Mouse (Mus musculus) heart, embryonic 16.5 days (tissue): ENCODE data around the gene Aatk. TPM values are rescaled to one million over a fixed set of nuclear protein-coding genes. Genes with fewer than 3 reads are reported as not detected.

Experiments used
- ATAC-seq: fragments of 200-750 bp; cut with Nextera tagmentation; replicated peaks from 2 replicates; pipeline ENCODE4 v1.8.0; 2017; ENCODE audit warnings: moderate number of reproducible peaks; ENCODE audit not compliant: insufficient read depth, low FRiP score; ENCODE audit errors: extremely low read depth
- H3K27ac ChIP-seq: fragments of 300-500 bp; sonication (generic); 2 replicates; pipeline ENCODE4 v1.5.1; 2014; ENCODE audit warnings: mild to moderate bottlenecking, low read length, control low read depth, moderate library complexity
- H3K27me3 ChIP-seq: fragments of 300-500 bp; sonication (generic); 2 replicates; pipeline ENCODE4 v1.6.1; 2014; ENCODE audit warnings: low read length, mixed read lengths; ENCODE audit not compliant: control insufficient read depth, insufficient read depth
- H3K36me3 ChIP-seq: fragments of 300-500 bp; sonication (generic); 2 replicates; pipeline ENCODE4 v1.6.1; 2014; ENCODE audit not compliant: control insufficient read depth, insufficient read depth
- H3K4me1 ChIP-seq: fragments of 300-500 bp; sonication (generic); 2 replicates; pipeline ENCODE4 v1.6.1; 2014; ENCODE audit warnings: low read length, mixed read lengths; ENCODE audit not compliant: control insufficient read depth, insufficient read depth
- H3K4me2 ChIP-seq: fragments of 300-500 bp; sonication (generic); 2 replicates; pipeline ENCODE4 v1.6.1; 2014; ENCODE audit warnings: low read depth, mild to moderate bottlenecking, control low read depth, low read length
- H3K4me3 ChIP-seq: fragments of 300-500 bp; sonication (generic); 2 replicates; pipeline ENCODE4 v1.5.1; 2014; ENCODE audit warnings: mild to moderate bottlenecking, control low read depth, low read length
- H3K9ac ChIP-seq: fragments of 300-500 bp; sonication (generic); 2 replicates; pipeline ENCODE4 v1.6.1; 2014; ENCODE audit warnings: low read length, control low read depth
- H3K9me3 ChIP-seq: fragments of 300-500 bp; sonication (generic); replicated peaks from 2 replicates; pipeline ENCODE4 v1.6.1; 2016; ENCODE audit warnings: low read length; ENCODE audit not compliant: control insufficient read depth
- WGBS: fragments of 180-500 bp; shearing (Covaris S2); extraction: QIAGEN DNeasy Blood & Tissue Kit; methylation state at CpG from one replicate; pipeline ENCODE4 v1.1.7; 2014; 5-methylcytosine and 5-hydroxymethylcytosine counted together
- polyA plus RNA-seq: library from polyadenylated mRNA; unstranded; fragments of >200 nt; fragmentation: Nextera tagmentation; extraction: Ambion mirVana; gene quantifications from 2 replicates; pipeline ENCODE4 v1.2.1, GENCODE M21; 2015

Gene Aatk
- polyA plus RNA-seq, 1 experiment from 2014 or later, result 1.3 TPM

DNA sequence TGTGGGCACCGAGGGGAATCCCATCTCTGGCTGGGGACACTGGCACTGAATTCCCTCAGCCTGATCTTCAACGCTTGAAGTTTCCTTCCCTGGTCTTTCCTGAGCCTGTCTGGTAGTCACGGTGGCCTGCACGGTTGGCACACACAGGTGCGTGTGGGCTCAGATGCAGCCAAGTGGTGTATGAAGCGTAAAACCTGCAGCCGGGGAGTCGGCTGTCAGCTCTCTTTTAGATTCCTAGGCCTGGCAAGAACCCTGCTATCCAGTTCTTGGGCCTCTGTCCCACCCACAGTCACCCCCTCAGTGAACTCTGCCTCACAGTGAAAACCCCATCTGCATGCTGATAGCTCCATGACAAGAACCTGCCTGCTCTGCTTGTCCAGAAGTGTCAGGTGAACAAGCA lies 13.7 kb upstream of the Aatk start:
- H3K4me1 ChIP-seq, result no peaks in the 10 kb centered on the region
- no peak overlapping the region for H3K9ac ChIP-seq

DNA sequence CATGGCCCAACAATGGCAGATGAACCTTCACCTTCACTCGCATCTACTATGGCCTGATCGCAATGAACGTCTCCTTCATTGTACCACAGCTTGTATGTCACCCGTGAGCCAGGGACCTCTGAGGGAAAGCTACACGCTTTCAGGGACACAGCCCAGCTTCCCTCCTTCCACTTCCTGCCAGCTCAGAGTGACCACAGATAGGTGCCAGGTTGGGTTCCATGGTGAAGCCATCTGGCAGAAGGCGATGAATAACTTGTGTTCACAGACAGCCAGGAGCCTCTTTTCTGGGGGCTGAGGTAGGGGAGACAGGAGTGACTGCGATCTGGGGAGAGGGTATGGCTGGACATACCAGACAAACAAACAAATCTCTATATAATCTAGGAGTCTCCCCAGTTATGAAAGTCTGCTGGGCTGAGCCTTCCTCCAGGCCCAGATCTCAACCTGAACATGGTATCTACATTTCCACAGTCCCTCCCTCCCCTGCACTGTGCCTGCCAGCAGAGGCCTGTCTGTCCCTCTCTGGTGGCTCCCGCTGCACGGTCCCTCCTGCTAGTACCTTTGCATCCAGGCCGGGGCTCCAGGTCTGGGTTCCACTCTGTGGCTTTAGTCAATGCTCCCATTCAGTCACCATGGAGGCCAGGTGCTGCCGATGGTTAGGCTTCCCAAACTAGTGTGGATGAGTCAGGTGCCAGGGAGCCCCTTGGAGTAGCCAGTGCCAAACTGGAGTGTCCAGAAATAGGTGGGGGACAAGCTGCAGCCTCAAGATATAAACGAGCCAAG lies 9.2 kb upstream of the Aatk start:
- ATAC-seq, result no peak
- H3K4me3 ChIP-seq, result no peak overlapping the region
- no peak overlapping the region for H3K4me2 ChIP-seq
- 76% methylated on average over 12 of the region's 12 CpGs for WGBS
- no peaks in the 10 kb centered on the region for H3K36me3 ChIP-seq
- H3K9ac ChIP-seq, result no peak overlapping the region
- H3K27me3 ChIP-seq, result no peaks in the 10 kb centered on the region
- 0 out of 2 replicates have a peak, but pooled peaks cover 2% of the 10 kb centered on the region for H3K9me3 ChIP-seq
- peaks cover 9% of the 10 kb centered on the region for H3K4me1 ChIP-seq
- no peak overlapping the region for H3K27ac ChIP-seq

More for the DNA sequence above, 13.7 kb upstream of the Aatk start:
- H3K4me2 ChIP-seq, result no peak overlapping the region
- no peak overlapping the region for H3K4me3 ChIP-seq
- H3K27me3 ChIP-seq, result no peaks in the 10 kb centered on the region
- H3K36me3 ChIP-seq, result no peaks in the 10 kb centered on the region
- H3K9me3 ChIP-seq, result 0 out of 2 replicates have a peak, but pooled peaks cover 2% of the 10 kb centered on the region
- WGBS, result 78% methylated on average over 8 of the region's 8 CpGs
- H3K27ac ChIP-seq, result no peak overlapping the region
- ATAC-seq, result no peak

DNA sequence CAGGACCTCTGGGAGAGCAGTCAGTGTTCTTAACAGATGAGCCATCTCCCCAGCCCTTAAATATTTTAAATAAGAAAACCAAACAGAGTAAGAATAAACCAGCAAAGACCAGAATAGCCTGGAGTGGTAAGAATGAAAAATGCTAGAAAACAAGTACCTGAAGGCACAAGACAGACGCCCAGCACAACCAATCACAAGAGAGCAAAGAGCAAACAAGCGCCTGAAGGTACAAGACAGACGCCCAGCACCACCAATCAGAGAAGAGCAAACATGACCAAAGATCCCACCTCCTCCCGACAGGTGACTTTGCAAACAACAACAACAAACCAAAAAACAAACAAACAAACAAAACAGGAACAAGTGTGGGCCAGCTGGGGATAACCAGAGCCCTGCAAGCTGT lies 6.9 kb upstream of the Aatk start:
- Histone ChIP-seq H3K4me2 (no peak overlapping the region), H3K27me3 (peaks cover 3% of the 10 kb centered on the region), H3K9ac (no peak overlapping the region), H3K4me3 (no peak overlapping the region), H3K27ac (no peak overlapping the region), H3K9me3 (0 out of 2 replicates have a peak, but pooled peaks cover 2% of the 10 kb centered on the region), H3K4me1 (peaks cover 12% of the 10 kb centered on the region), H3K36me3 (no peaks in the 10 kb centered on the region)
- WGBS, result 85% methylated on average over 4 of the region's 4 CpGs
- ATAC-seq, result no peak

DNA sequence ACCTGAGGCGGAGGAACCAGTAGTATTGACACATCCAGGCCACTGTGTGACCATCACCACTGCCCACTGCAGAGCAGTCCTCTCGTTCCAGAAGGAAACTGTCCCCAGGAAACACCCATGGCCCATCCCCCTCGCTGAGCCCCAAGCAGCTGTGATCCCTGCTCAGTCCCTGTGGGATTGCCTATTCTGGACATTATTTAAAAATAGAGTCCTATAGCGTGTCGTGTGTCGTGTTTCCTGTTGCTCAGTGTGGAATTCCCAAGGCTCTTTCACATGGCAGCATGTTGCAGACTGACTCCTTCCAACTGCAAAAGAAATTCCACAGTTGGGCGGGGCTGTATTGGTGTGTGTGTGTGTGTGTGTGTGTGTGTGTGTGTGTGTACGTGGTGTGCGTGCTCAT lies 5.3 kb upstream of the Aatk start:
- WGBS, result 50% methylated on average over 9 of the region's 9 CpGs
- Histone ChIP-seq H3K4me1 (peaks cover 15% of the 10 kb centered on the region), H3K9ac (no peak overlapping the region), H3K36me3 (no peaks in the 10 kb centered on the region), H3K4me2 (no peak overlapping the region), H3K27me3 (peaks cover 19% of the 10 kb centered on the region), H3K9me3 (no peaks in the 10 kb centered on the region), H3K4me3 (no peak overlapping the region), H3K27ac (no peak overlapping the region)
- 0 out of 2 replicates have a peak, but pooled peaks have one; percentile 39 for ATAC-seq

DNA sequence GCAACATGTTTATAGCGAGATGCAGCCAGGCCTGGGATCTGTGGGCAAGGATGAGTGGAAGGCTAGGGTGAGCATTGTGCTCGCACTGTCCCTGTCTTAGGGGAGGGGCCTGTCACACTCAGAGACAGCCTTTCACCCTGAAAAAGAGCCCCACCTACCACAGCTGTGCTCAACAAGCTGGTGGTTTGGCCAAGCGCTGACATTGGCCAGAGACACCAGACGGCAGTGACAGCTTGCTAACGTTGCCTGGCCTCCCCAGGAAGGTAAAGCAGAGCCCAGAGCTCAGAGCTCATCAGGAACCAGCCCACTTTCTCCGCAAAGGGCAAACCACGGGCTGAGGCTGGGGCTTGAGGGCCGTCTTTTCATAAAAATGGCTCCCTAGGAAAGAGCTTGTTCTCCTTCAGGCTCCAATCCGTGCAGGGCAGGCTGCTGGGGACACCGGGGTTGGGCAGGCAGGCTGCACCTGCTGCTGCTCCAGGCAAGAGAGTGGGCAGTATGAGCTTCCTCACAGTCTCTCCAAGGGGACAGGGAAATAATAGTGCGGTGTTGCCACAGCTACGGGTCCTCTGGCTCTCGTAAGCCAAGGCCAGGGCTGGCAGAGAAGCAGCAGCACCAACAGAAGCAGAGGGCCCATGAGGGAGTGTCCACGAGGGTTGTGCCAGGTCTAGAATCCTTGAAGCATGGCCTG lies 4.3 kb upstream of the Aatk start:
- H3K9ac ChIP-seq, result no peak overlapping the region; the same call in 1 of the 2 replicates
- 47% methylated on average over 14 of the region's 14 CpGs for WGBS
- H3K9me3 ChIP-seq, result no peaks in the 10 kb centered on the region
- no peak for ATAC-seq
- peaks cover 15% of the 10 kb centered on the region for H3K4me1 ChIP-seq
- no peaks in the 10 kb centered on the region for H3K36me3 ChIP-seq
- H3K4me2 ChIP-seq, result no peak overlapping the region
- peaks cover 27% of the 10 kb centered on the region for H3K27me3 ChIP-seq
- no peak overlapping the region for H3K4me3 ChIP-seq
- no peak overlapping the region for H3K27ac ChIP-seq

DNA sequence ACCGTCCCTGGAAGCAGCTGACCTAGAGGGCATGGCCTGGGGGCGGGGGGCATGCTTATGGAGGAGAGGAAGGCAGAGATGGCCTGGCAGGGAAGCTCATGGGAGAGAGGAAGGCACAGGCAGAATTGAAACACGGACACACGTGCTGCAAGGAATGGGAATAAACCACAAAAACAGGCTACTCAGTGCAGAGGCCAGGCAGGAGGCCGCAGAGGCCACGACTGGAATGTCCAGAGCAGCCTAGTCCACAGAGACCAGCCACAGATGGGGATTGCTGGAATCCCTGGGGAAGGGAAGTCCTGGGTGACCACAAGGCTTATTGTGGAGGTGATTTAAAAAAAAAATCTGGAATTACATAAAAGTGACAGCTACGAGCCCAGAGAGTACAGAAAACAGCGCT lies 2.1 kb upstream of the Aatk start:
- H3K4me2 ChIP-seq, result no peak overlapping the region
- H3K4me1 ChIP-seq, result peaks cover 15% of the 10 kb centered on the region

DNA sequence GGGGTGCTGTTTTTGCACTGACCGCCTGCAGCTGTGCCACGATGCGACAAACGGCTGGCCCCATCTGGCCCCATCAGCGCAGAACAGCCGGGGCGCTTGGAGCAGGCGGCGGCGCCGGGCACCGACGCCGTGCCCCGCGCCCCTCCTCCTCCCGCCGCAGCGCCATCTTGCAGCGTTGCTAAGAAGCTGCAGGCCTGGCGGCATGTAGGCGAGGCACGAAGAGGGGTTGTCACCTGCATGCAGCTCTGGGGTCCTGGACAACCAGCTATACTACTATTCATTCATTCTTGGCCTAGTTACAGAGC lies 1.2 kb upstream of the Aatk start:
- 0 out of 2 replicates have a peak overlapping the region, but pooled peaks have one; percentile 10 for H3K4me2 ChIP-seq
- peaks cover 35% of the 10 kb centered on the region for H3K27me3 ChIP-seq
- ATAC-seq, result no peak
- H3K27ac ChIP-seq, result no peak overlapping the region
- no peaks in the 10 kb centered on the region for H3K36me3 ChIP-seq
- no peaks in the 10 kb centered on the region for H3K9me3 ChIP-seq
- no peak overlapping the region; the same call in 1 of the 2 replicates for H3K4me3 ChIP-seq
- peaks cover 15% of the 10 kb centered on the region for H3K4me1 ChIP-seq
- 9% methylated on average over 22 of the region's 23 CpGs for WGBS
- H3K9ac ChIP-seq, result no peak overlapping the region

More for the DNA sequence above, 2.1 kb upstream of the Aatk start:
- no peaks in the 10 kb centered on the region for H3K36me3 ChIP-seq
- H3K27me3 ChIP-seq, result peaks cover 35% of the 10 kb centered on the region
- H3K27ac ChIP-seq, result no peak overlapping the region
- WGBS, result 85% methylated on average over 8 of the region's 8 CpGs
- no peak for ATAC-seq
- no peaks in the 10 kb centered on the region for H3K9me3 ChIP-seq
- no peak overlapping the region for H3K4me3 ChIP-seq
- H3K9ac ChIP-seq, result no peak overlapping the region

DNA sequence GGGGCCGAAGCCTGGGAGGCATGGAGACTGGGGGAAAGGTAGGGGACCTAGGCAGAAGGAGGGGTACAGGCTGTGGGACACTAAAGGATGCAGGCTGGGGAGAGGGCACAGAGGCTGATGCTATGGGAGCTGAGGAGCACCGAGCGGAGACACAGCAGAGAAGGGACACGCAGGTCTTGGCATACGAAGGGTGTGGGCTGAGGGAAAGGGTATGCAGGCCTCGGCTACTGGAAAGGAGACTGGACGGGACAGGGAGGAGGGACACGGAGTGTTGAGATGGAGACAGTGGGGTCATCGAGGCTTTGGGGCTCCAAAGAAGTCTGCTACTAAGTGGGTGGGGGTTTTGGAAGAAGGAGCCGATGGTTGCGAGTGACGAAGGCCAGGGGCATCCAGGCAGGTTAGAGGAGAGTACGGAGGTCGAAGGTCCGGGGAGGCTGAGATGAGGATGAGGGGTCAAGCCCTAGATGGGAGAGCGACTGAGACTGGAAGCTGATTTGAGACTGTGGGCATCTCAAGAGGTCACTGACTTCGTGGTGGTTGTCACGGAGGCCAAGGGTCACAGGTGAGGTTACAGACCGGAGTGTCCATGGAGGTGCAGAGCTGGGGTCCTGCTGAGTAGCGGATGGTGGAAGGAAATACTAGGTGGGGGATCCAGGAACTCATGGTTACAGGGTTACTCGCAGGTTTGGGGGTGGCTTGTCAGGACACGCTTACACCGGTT lies 724 bp upstream of the Aatk start:
- peak overlapping the region; percentile 58 for H3K4me3 ChIP-seq
- no peak for ATAC-seq
- H3K36me3 ChIP-seq, result no peaks in the 10 kb centered on the region
- no peaks in the 10 kb centered on the region for H3K9me3 ChIP-seq
- peaks cover 35% of the 10 kb centered on the region for H3K27me3 ChIP-seq
- peak overlapping the region; percentile 89 for H3K4me2 ChIP-seq
- WGBS, result 17% methylated on average over 23 of the region's 23 CpGs
- H3K9ac ChIP-seq, result peak overlapping the region; percentile 23; the same call in 1 of the 2 replicates
- H3K27ac ChIP-seq, result no peak overlapping the region
- H3K4me1 ChIP-seq, result peaks cover 15% of the 10 kb centered on the region
